Mouse (Mus musculus) bone marrow, adult 2 months (tissue): Measurements from ENCODE around the gene Prkd1.

Experiments used
- CTCF ChIP-seq: fragments of 200-500 bp; IDR thresholded peaks from 2 replicates; pipeline ENCODE4 v1.5.1; 2011; ENCODE audit warnings: low read length, control low read depth; ENCODE audit not compliant: control insufficient read depth, insufficient read depth
- POLR2A ChIP-seq: fragments of 200-500 bp; IDR thresholded peaks from 2 replicates; pipeline ENCODE4 v1.6.1; 2011; ENCODE audit warnings: low read depth, mild to moderate bottlenecking, control low read depth, low read length, borderline replicate concordance; ENCODE audit not compliant: control insufficient read depth

- TF ChIP-seq CTCF (no peak), POLR2A (no peak)
Observed at GRCm38 (mm10) chr12:50648176-50648670, 675 bp downstream of the Prkd1 start.
